Mouse (Mus musculus): ENCODE results near the gene Vmn2r105.

Vmn2r105 gene

DNA sequence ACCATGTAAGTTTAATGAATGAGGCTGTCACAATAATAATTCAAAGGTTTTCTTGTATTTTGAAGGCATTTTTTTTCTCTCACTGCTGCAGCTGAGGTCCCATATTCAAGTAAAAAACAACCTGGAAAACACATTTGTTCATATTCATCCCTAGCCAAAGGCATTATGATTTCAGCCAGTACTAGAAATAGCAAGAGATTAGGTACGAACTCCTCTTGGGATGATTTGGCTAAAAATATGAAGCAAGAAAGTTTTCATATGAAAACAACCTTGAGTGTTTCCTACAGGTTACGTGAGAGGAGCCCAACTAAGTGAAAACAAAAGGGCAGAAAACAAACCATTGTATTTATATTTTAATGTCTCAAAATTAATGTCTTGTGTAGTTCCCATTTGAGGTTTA lies at the start of gene Vmn2r105:
Vmn2r105 (minus strand) TSS at position 101 of the 400 bp plus-strand sequence.
- DNase-seq (ENCODE audit: low spot score) = no peak

DNA sequence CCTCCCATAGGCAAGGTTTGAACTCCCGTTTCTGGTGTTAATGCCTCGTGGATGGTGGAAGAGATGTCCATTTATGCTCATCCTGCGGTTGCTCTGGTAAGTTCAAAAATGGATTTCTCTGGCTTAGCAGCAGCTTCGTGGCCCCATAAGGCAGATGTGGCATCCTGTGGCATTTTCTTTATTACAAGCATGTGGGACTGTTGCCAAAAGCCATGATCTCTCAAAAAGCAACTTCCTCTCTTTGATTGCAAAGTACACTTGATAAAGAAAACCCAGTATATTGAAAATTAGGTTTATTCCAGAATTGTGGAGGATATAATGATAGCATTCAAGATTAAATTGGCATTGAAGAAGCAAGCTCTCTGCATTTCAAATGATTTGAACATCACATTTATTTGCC lies 20.7 kb upstream of the Vmn2r105 start:
- no peak for DNase-seq (ENCODE audit: low spot score)

DNA sequence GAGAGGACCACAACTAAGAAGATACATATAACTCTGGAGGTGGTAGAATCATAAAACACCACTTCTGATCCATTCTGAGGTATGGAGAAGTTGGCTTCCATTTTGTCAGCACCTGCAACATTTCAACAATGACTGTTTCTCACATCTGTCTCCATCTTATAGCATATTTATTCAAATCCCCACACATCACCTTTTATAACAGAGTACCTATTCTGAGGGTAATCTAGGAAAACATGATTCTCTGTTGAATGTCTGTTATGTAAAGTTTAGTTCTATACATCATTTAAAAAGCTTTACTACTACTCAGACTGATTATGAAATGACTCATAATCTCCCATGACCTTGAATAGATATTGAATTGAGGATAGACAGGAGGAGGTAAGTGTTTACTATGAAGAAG lies 51.9 kb downstream of the Vmn2r105 start, which contains the start of gene Fpr-rs6:
Fpr-rs6 (minus strand) TSS at position 101 of the 400 bp plus-strand sequence.
- no peak for DNase-seq (ENCODE audit: low spot score)

All from layer of hippocampus, adult 11-12 months (tissue).